Mouse (Mus musculus) cerebellum, adult 2 months (tissue): ENCODE data around the gene Kcnip4.

Experiments
- CTCF ChIP-seq: fragments of 200-500 bp; IDR thresholded peaks from 2 replicates; pipeline ENCODE4 v1.5.1; 2011; ENCODE audit warnings: low read depth, mild to moderate bottlenecking, control low read depth, low read length, moderate library complexity, borderline replicate concordance; ENCODE audit not compliant: insufficient read depth
- POLR2A ChIP-seq: fragments of 200-500 bp; IDR thresholded peaks from 2 replicates; pipeline ENCODE4 v1.6.1; 2011; ENCODE audit warnings: low read length, control low read depth, borderline replicate concordance; ENCODE audit not compliant: insufficient read depth

DNA sequence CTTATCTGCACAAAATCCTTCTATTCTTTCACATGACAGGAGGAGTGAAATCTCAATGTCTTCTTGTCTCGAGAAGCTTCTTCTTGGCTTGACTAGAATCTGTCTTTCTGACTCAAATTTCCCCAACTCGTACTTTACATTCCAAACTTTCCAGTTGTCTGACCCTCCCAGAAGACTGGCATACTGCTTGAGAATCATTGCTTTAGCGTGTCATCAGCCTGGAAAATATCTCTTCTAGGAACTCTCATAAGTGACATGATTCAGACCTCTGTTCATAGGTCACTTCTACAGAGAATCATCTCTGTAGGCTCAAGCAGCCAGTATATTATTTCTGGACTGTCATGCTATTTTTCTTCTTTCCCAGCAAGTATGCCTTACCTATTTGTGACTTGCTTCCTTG is 26.0 kb downstream of the Kcnip4 start:
- TF ChIP-seq POLR2A = no peak
- TF ChIP-seq CTCF = no peak
